Mouse (Mus musculus) limb, embryonic 10.5 days (tissue): ENCODE measurements at regions not wholly inside any gene's neighbourhood (a gene's known extent, or its start where the extent isn't known, plus 50 kb on each side); places are given as distances from the start of the nearest gene placed in this dataset.

Experiments used
- DNase-seq: peaks from one replicate; pipeline ENCODE4 v3.0.0-alpha.2; 2017; ENCODE audit warnings: low spot score
- H3K27ac ChIP-seq: fragments of 300-500 bp; sonication (generic); 2 replicates; pipeline ENCODE4 v1.5.1; 2016; ENCODE audit warnings: mild to moderate bottlenecking
- H3K27me3 ChIP-seq: fragments of 300-500 bp; sonication (generic); 2 replicates; pipeline ENCODE4 v1.6.1; 2016; ENCODE audit warnings: low read depth, mild to moderate bottlenecking; ENCODE audit not compliant: poor library complexity, severe bottlenecking
- H3K36me3 ChIP-seq: fragments of 300-500 bp; sonication (generic); 2 replicates; pipeline ENCODE4 v1.6.1; 2016; ENCODE audit warnings: mild to moderate bottlenecking, moderate library complexity
- H3K4me1 ChIP-seq: fragments of 300-500 bp; sonication (generic); 2 replicates; pipeline ENCODE4 v1.6.1; 2016
- H3K4me3 ChIP-seq: fragments of 300-500 bp; sonication (generic); 2 replicates; pipeline ENCODE4 v1.5.1; 2016; ENCODE audit warnings: mild to moderate bottlenecking, moderate library complexity
- H3K9me3 ChIP-seq: fragments of 300-500 bp; sonication (generic); replicated peaks from 2 replicates; pipeline ENCODE4 v1.6.1; 2016; ENCODE audit warnings: mild to moderate bottlenecking
- WGBS: fragments of 180-500 bp; shearing (Covaris S2); methylation state at CpG from one replicate; pipeline ENCODE4 v1.1.7; 2016; 5-methylcytosine and 5-hydroxymethylcytosine counted together

GRCm38 (mm10) chr7:70660162-70660561 lies 293.6 kb upstream of the Nr2f2 start:
- H3K9me3 ChIP-seq = no peaks in the 10 kb centered on the region
- WGBS = 83% methylated on average over 5 of the region's 5 CpGs
- H3K27me3 ChIP-seq = peaks cover 8% of the 10 kb centered on the region; the same call in 1 of the 2 replicates
- H3K36me3 ChIP-seq = no peaks in the 10 kb centered on the region
- no peaks in the 10 kb centered on the region for H3K4me1 ChIP-seq
- no peak for DNase-seq
- H3K27ac ChIP-seq = no peak overlapping the region
- no peak overlapping the region for H3K4me3 ChIP-seq

- DNase-seq = peak; percentile 68
- Histone ChIP-seq H3K36me3 (no peaks in the 10 kb centered on the region), H3K27me3 (peaks cover 36% of the 10 kb centered on the region; the same call in 1 of the 2 replicates), H3K27ac (no peak overlapping the region), H3K9me3 (no peaks in the 10 kb centered on the region), H3K4me3 (no peak overlapping the region), H3K4me1 (peaks cover 17% of the 10 kb centered on the region)
- WGBS = 16% methylated on average over 8 of the region's 8 CpGs
Measured at GRCm38 (mm10) chr7:70649760-70650377, 283.3 kb upstream of the Nr2f2 start.

- Histone ChIP-seq H3K4me1 (peaks cover 36% of the 10 kb centered on the region), H3K4me3 (no peak overlapping the region), H3K27ac (no peak overlapping the region), H3K27me3 (peaks cover 30% of the 10 kb centered on the region; the same call in 1 of the 2 replicates), H3K36me3 (no peaks in the 10 kb centered on the region), H3K9me3 (no peaks in the 10 kb centered on the region)
- no peak for DNase-seq
- 90% methylated on average over 2 of the region's 2 CpGs for WGBS
Measured at GRCm38 (mm10) chr7:70646801-70647200, 280.3 kb upstream of the Nr2f2 start.

DNA sequence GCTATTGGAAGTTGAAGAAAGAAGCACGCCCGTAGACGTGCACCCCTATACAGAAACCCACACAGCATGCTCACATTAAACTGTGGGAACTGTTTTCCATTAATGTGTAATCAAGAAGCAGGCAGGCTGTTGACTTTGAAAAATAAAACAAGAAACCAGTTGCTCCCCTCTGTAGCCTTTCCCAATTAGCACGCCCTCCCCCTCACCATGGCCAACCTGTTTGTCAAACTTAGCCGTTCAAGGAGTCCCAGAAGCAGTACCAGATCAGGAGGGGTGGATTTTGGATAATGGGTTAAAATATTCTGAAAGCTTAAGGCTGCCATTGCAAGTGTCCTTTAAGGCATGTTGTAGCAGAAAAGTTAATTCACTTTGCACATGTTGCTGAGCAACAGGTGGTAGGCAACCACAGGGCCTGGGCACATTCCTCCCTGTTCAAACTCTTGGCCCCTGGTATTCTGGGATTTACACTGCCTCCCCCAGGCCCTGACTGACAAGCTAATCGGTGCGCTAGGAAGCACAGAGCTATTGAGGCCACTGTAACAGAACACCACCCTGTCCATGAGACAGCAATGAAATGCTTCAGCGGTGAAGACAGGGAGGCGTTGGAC lies 277.3 kb upstream of the Nr2f2 start:
- 17% methylated on average over 9 of the region's 9 CpGs for WGBS
- Histone ChIP-seq H3K36me3 (no peaks in the 10 kb centered on the region), H3K4me1 (peaks cover 35% of the 10 kb centered on the region), H3K27me3 (peaks cover 48% of the 10 kb centered on the region), H3K9me3 (no peaks in the 10 kb centered on the region), H3K27ac (0 out of 2 replicates have a peak overlapping the region, but pooled peaks have one; percentile 25), H3K4me3 (peak overlapping the region; percentile 14; the same call in 1 of the 2 replicates)
- DNase-seq = peak; percentile 62

- Histone ChIP-seq H3K4me3 (no peak overlapping the region), H3K36me3 (no peaks in the 10 kb centered on the region), H3K4me1 (peaks cover 38% of the 10 kb centered on the region), H3K9me3 (no peaks in the 10 kb centered on the region), H3K27me3 (peaks cover 56% of the 10 kb centered on the region), H3K27ac (no peak overlapping the region)
- WGBS = 85% methylated on average over 1 of the region's 1 CpGs
- DNase-seq = no peak
Measured at GRCm38 (mm10) chr7:70643055-70643454, 276.5 kb upstream of the Nr2f2 start.

DNA sequence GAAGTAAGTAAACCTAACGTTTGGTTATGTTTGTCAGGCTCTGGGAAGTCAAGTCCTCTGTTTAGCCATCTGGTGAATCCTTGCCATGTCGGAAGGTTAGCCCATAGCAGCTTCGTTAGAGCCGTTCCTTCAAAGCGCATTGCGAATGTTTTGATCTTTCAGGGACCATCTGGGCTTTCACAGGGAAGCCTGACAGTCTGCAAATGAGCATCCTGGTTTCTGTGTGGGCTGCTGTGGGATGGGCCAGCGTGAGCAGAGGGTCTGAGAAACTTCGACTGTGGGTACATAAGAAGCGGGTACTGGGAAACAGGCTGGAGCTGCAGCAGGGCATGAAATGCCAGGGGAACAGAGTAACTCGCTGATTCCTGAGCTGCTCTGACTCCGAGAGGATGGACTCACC lies 274.7 kb upstream of the Nr2f2 start:
- Histone ChIP-seq H3K36me3 (no peaks in the 10 kb centered on the region), H3K27me3 (peaks cover 57% of the 10 kb centered on the region), H3K27ac (no peak overlapping the region), H3K4me1 (peaks cover 40% of the 10 kb centered on the region), H3K4me3 (no peak overlapping the region), H3K9me3 (no peaks in the 10 kb centered on the region)
- WGBS = 22% methylated on average over 11 of the region's 11 CpGs
- DNase-seq = no peak

- no peak overlapping the region for H3K4me3 ChIP-seq
- no peak overlapping the region for H3K27ac ChIP-seq
- 87% methylated on average over 11 of the region's 11 CpGs for WGBS
- no peaks in the 10 kb centered on the region for H3K9me3 ChIP-seq
- H3K4me1 ChIP-seq = peaks cover 38% of the 10 kb centered on the region
- peaks cover 57% of the 10 kb centered on the region for H3K27me3 ChIP-seq
- no peak for DNase-seq
- no peaks in the 10 kb centered on the region for H3K36me3 ChIP-seq
Measured at GRCm38 (mm10) chr7:70640574-70640973, 274.0 kb upstream of the Nr2f2 start.

DNA sequence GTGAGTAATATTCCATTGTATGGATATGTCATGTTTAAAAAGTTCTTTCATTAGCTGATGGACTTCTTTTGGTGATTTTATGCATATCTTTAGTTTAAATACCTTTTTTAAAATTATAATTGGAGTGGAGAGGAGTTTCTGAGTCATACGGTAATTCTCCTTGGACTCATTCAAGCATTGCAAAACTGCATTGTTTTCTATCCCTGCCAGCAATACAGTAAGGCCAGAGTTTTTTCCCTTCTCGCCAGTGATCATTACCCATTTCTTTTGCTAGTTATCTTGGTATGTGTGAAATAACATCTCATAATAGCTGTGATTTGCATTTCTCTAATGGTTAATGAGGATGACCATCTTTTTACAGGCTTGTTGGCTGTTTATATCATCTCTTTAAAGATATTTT lies 271.6 kb upstream of the Nr2f2 start:
- peaks cover 59% of the 10 kb centered on the region for H3K27me3 ChIP-seq
- H3K9me3 ChIP-seq = no peaks in the 10 kb centered on the region
- no peaks in the 10 kb centered on the region for H3K36me3 ChIP-seq
- no peak for DNase-seq
- no peak overlapping the region for H3K4me3 ChIP-seq
- H3K27ac ChIP-seq = no peak overlapping the region
- H3K4me1 ChIP-seq = peaks cover 38% of the 10 kb centered on the region
- WGBS = 91% methylated on average over 2 of the region's 2 CpGs

DNA sequence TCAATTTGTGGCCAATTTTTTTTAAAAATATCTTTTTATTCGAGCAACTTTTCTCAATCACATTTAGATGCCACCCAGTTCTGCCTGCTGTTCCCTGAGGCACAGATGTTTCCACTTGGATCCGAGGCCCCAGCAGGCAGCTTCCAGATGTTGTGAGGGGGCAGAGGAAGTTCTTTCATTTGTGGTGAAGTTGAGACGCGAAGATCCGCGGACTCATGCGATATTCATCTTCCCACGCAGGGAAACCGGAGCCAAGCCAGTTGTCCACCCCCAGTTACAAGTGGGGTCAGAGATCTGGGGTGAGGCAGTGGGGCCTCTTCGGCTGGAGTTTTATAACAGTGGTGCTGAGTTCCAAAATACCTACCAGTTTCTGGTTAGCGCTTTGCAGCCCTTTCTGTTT lies 267.5 kb upstream of the Nr2f2 start:
- Histone ChIP-seq H3K9me3 (no peaks in the 10 kb centered on the region), H3K27me3 (peaks cover 72% of the 10 kb centered on the region), H3K36me3 (no peaks in the 10 kb centered on the region), H3K4me3 (peak overlapping the region; percentile 7), H3K27ac (0 out of 2 replicates have a peak overlapping the region, but pooled peaks have one; percentile 12), H3K4me1 (peaks cover 41% of the 10 kb centered on the region)
- DNase-seq = peak; percentile 66
- WGBS = 35% methylated on average over 11 of the region's 11 CpGs

DNA sequence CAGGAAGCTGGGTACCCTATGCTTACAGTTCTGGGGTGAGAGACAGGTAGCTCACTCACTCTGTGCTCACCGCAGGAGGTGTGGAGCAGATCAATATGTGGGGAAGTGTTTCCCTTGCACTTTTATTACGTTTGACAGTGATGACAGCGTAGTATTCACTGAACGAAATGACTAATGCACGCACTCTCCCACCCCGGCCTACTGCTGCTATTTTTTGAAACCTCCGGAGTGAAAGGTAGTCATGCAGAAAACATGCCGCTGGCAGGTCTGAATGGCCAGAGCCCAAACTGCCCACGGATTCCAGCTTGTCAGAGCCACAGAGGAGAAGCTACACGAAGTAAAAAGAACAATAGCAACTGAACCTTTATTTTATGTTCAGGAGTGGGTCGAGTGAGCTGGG lies 267.0 kb upstream of the Nr2f2 start:
- no peaks in the 10 kb centered on the region for H3K9me3 ChIP-seq
- 33% methylated on average over 11 of the region's 11 CpGs for WGBS
- no peaks in the 10 kb centered on the region for H3K36me3 ChIP-seq
- peaks cover 39% of the 10 kb centered on the region for H3K4me1 ChIP-seq
- 0 out of 2 replicates have a peak overlapping the region, but pooled peaks have one; percentile 25 for H3K27ac ChIP-seq
- peak; percentile 53 for DNase-seq
- peaks cover 69% of the 10 kb centered on the region for H3K27me3 ChIP-seq
- no peak overlapping the region for H3K4me3 ChIP-seq

- Histone ChIP-seq H3K36me3 (no peaks in the 10 kb centered on the region), H3K4me1 (peaks cover 29% of the 10 kb centered on the region), H3K4me3 (peak overlapping the region; percentile 40), H3K27ac (peak overlapping the region; percentile 78), H3K27me3 (peaks cover 40% of the 10 kb centered on the region), H3K9me3 (no peaks in the 10 kb centered on the region)
- WGBS = 6% methylated on average over 10 of the region's 10 CpGs
- peak; percentile 41 for DNase-seq
Measured at GRCm38 (mm10) chr7:70625643-70626231, 259.2 kb upstream of the Nr2f2 start.

DNA sequence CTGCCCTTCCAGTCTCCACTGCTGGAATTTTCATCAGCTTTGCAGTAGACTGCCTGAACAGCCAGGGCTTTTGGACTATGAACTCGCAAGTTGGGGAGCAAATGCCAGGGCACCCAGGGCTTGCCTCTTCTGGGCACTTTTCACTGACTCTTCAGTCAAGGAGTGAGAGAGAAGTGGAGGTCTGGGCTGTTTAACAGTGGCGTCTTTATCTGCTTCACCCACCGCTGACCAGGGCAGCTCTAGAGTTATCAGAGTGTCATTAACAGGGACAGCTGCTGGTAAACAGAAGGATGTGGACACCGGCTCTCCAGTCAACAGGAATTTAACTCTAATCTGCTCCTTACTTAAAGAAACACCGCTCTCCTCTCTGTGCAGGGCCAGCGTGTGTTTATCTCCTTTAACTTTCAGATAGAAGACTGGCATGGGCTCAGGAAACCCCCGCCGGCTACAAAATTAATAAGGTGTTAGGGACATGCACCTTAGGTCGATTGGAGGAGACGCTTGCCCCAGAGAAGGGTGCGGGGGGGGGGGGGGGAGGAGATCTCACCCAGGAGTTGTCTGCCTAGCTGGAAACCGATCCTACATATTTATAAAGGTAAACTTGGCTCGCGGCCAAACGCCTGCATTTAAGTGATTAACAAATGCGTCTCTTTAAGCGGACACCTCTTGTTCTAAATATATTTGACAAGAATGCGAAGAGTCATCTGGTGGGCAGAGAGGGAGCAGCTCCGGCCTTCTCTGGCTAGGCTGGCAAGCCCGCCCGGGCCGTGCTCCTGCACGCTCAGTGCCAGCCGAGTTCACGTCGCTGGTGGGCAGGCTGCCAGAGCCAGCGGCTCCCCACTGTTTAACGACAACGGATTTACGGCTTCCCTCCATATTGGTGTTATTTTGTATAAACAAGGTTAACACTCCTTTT lies 258.4 kb upstream of the Nr2f2 start:
- no peaks in the 10 kb centered on the region for H3K9me3 ChIP-seq
- H3K4me3 ChIP-seq = peak overlapping the region; percentile 40
- peaks cover 29% of the 10 kb centered on the region for H3K4me1 ChIP-seq
- no peaks in the 10 kb centered on the region for H3K36me3 ChIP-seq
- 1% methylated on average over 30 of the region's 30 CpGs for WGBS
- peaks cover 39% of the 10 kb centered on the region for H3K27me3 ChIP-seq
- H3K27ac ChIP-seq = peak overlapping the region; percentile 78
- DNase-seq = peak; percentile 70
